Mouse (Mus musculus) ovary, adult 2 months (tissue): ENCODE data around the gene Nebl. TPM values are rescaled to one million over a fixed set of nuclear protein-coding genes. Genes with fewer than 3 reads are reported as not detected.

Experiments
- polyA plus RNA-seq: library from polyadenylated mRNA; depleted of rRNA; stranded (reverse); fragments of >200 nt; gene quantifications from 2 replicates; pipeline ENCODE4 v1.2.3, GENCODE M21; 2012; rRNA removed

Nebl gene
- 4.3 and 5.7 TPM in 2 replicates for polyA plus RNA-seq

DNA sequence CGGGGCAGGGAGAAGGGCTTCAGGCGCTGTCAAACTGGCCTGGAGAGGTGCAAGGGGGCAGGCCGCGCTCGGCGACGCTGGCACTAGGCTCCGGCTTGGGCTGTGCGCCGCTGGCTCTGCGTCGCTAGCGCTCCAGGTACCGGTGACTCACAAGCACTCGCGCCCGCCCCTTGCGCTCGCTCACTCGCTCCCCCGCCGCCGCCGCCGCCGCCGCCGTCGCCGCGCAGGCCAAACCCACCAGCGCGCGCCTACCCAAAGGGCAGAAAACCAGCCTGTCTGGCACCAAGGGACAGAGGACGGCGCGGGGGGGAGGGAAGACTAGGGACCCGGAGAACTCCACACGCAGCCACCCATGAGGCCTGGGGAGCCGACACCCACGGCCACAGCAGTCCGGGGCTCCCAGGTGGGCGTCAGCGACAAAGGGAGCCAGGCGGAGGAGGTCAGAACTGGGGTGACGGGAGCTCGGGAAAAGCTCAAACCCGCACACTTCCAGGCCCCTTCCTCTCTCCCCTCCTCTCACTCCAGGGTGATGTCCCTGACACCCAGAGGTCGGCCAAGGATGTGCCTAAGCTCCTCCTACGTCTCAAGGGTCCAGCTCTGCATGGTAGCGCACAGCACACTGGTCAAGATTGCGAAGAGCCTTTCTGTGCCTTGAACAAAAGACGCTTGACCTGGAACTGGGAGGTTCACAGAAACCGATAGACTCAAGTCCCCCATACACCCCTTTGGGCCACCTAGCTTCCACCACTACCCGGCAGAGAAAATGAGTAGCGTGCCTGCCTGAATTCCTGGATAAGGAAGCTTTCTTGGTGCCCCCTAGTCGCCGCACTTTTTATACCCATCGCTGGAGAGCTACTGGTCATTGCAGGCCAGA, at the start of gene Nebl:
Gene Nebl, minus strand, starts transcription at position 508 of the 874 bp plus-strand sequence.

